Mouse (Mus musculus) T-cell, adult 2 months (primary cell): ENCODE measurements around the gene Rnf207.

ENCODE experiments used
- DNase-seq: peaks from one replicate; pipeline ENCODE4 v3.0.0; 2022; ENCODE audit warnings: low spot score

Gene Rnf207

DNA sequence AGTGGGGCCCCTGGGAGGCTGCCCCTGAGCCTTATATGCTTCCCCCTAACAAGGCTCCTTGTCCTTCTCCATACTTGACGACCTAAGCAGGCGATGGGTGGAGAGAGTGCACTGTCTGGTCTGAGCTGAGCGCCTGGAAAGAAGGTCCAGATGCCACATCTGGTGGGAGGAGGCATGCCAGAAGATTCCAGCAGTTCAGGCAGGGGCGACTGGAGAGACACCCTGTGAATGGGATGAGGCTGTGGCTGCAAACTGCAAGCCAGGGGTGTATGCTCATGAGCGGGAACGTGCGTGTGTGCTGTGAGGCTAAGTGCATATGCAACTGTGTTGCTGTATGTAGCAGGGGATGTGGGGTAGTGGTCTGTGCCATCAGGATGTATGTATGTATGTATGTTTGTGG lies 46.8 kb downstream of the Rnf207 start:
- no peak for DNase-seq

- no peak for DNase-seq
Measured at GRCm38 (mm10) chr4:152271334-152271733, 47.5 kb downstream of the Rnf207 start.

GRCm38 (mm10) chr4:152270599-152270998 lies 48.2 kb downstream of the Rnf207 start:
- no peak for DNase-seq

- no peak for DNase-seq
Measured at GRCm38 (mm10) chr4:152269967-152270366, 48.8 kb downstream of the Rnf207 start.

- DNase-seq: no peak
Measured at GRCm38 (mm10) chr4:152267748-152268369, 50.9 kb downstream of the Rnf207 start.

DNA sequence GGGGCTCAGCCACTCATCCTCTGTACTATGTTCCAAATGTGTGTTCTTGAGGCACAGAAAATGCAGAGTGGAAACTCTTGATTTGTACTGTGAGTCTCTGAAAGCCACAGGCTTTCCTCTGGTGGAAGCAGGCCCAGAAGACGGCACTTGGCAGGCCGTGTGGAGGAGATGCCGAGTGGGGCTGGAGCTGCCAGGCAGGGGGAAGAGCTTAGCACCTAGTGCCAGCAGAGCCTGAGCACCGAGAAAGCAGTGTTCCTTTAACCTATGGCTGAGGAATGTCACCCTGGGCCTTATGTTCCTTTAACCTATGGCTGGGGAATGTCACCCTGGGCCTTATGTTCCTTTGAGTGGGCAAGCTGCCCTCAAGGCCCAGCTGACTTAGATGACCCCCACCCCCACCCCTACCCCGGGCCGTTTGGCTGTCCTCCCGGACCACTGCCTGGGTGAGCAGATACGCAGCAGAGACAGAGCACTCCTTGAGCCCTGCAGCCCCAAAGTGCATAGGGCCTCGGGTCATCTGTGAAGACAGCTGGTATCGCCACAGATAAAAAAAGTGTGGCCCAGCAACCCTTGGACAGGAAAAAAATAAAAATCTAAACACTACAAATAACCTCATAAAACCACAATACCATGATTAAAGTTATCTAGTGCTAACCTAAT lies 52.4 kb downstream of the Rnf207 start:
- DNase-seq: no peak

GRCm38 (mm10) chr4:152265791-152266190 lies 53.0 kb downstream of the Rnf207 start:
- no peak for DNase-seq

GRCm38 (mm10) chr4:152264867-152265568 lies 53.8 kb downstream of the Rnf207 start:
- DNase-seq: no peak

GRCm38 (mm10) chr4:152264177-152264530 lies 54.6 kb downstream of the Rnf207 start:
- no peak for DNase-seq

DNA sequence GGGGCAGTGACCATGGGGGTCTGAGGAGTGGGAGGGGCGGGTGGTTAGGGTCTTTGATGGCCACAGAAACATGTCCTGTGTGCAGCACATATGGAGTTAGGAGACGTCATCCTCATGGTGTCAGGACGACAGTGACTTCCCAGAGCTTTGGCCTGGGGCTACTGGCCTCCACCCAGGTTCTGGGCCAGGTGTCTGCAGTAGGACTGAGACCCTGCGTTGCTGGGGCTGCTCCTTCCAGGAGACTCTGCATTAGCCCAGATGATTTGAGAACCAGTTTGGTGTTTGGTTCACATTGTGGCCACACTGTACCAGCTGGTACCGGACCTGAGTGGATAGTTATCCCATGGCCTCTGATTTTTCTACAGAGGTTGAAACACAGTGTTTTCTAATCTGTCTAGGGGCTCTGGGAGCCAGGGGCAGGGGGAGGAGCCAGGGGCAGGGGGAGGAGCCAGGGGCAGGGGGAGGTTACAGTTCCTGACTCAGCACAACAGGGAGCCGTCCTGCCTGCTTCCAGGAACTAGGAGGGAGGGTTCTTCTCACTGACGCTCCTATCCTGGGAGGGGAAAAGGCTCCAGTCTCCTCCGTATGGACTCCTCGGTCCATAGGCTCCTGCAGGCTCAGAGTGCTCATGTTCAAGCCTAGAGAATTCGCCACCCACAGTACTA lies 55.1 kb downstream of the Rnf207 start:
- no peak for DNase-seq

DNA sequence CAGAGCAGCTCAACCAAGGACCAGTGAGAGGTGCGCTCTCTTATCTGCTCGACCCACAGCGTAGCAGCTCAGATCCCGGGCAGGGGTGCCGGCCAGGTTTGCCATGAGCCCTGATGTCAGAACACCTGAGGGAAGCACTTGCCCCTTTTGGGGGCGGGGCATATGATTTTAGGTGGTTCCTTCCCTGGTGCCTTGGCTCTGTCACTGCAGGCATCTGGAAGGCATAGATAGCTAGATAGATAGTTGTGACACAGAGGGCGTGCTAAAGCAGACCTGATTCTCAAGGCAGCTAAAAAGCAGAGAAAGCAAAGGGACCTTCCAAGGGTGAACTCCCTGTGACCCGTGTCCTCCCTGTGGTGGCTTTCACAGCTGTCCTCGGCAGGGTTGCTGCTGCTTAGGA lies 55.7 kb downstream of the Rnf207 start:
- no peak for DNase-seq

GRCm38 (mm10) chr4:152262187-152262586 lies 56.6 kb downstream of the Rnf207 start:
- DNase-seq: no peak

GRCm38 (mm10) chr4:152260451-152260850 lies 58.3 kb downstream of the Rnf207 start:
- DNase-seq: no peak

DNA sequence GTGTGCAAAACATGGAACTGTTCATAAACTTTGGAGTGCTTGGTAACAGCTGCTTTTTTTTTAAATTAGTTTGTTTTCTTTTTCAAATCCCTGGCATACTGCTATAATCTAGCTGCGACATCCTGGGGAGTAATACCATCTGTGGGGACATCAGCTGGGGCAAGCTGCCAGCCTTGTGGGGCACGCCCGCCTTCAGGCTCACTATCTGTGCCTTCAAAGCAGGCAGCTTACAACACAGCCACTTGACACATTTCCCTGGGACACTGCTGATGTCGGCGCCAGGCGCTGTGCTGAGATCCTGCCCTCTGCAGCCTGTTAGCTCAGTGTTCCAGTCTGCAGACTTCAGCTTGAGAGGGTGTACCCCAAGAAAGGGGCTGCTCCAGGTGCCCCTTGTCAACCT lies 61.7 kb downstream of the Rnf207 start:
- no peak for DNase-seq
